Mouse (Mus musculus): Measurements from ENCODE around the gene Dnaic1. TPM values are rescaled to one million over a fixed set of nuclear protein-coding genes. Genes with fewer than 3 reads are reported as not detected.
A peak's percentile ranks its signal among the peaks of the same experiment; 100 is the strongest.

Gene Dnaic1
- polyA plus RNA-seq, 1 experiment from 2014 or later, result 0.40 TPM

DNA sequence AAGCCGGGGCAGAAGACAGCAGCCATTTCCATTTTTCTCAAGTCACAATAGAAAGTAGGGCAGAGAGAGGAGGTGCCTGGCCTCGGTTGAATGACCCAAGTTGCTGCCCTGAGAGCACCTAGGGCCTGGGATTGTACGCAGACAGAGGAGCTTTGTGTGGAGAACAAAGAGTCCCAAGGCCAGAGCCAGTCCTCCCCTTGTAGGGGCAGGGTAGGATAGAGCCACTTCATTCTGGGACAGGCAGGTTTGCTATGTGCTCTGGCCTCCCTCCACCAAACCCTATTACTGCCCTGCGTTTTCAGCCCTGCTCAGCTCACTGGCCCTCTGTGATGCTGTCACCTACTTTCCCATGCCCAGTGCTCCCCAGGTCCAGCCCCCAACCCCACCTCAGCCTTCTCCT is 78.6 kb downstream of the Dnaic1 start:
- DNase-seq (ENCODE audit: low read depth, low spot score) (no peak), ATAC-seq (no peak)
- in situ Hi-C loops (cut with MboI; ENCODE audit: low pct_unique_long_range_greater_than_20kb), result loop anchor here (5.0 kb wide), 1 partner anchor 36 kb away; no protein-coding TSS in a partner anchor
- H3K27me3 ChIP-seq, result no peaks in the 10 kb centered on the region
- CTCF ChIA-PET, result no interaction called here
- POLR2A ChIA-PET, result no interaction called here
- TF ChIP-seq CTCF (IDR thresholded peaks at IDR 0.05), result no peak

DNA sequence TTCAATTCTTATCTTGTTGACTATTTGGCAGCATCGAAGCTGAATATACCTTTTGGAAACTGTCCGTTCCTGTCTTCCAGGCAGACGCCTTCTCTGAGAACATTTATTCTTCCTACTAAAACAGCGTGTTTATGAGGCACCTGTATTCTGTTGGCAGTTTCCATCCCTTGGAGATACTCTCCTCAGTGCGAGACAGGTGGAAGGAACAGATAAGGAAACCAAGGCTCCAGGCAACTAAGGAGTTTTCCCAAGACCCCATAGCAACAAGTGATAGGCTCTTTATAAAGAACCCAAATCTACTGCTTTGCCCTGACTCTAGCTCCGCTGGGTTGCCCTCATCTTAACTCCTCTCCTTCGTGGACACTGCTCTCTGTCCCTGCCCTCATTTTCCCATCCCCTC is 79.1 kb downstream of the Dnaic1 start:
- ATAC-seq, result no peak
- no peaks in the 10 kb centered on the region for H3K27me3 ChIP-seq
- no peak for DNase-seq (ENCODE audit: low read depth, low spot score)
- TF ChIP-seq CTCF (IDR thresholded peaks at IDR 0.05), result no peak
- CTCF ChIA-PET, result interaction anchor here (0.6 to 1.8 kb wide), 4 partner anchors 96 to 180 kb away, joined by 3 to 9 read pairs (median 4); no protein-coding TSS in a partner anchor
- in situ Hi-C loops (cut with MboI; ENCODE audit: low pct_unique_long_range_greater_than_20kb), result loop anchor here (5.0 kb wide), 1 partner anchor 36 kb away; no protein-coding TSS in a partner anchor
- POLR2A ChIA-PET, result no interaction called here

DNA sequence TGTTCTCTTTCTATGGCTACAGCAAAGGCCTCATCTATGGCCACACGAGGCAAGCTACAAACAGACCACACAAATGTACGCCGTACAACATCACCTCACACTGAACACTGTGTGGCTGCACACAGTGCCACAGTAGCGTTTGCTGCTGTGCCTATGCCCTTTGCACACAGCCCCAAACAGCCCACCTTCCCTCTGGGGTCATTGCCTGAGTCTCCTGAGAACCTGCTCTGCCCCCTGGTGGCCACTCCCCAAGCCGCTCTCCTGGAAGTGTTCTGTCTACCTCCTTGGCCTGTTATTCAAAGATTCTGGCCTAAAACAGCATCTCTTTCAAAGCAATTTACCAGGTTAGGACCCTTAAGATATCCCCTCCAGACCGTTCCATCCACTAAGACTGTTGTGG is 83.7 kb downstream of the Dnaic1 start:
- H3K27me3 ChIP-seq, result no peaks in the 10 kb centered on the region
- ChIA-PET POLR2A (no interaction called here), CTCF (interaction anchor here (0.7 to 4.9 kb wide), 15 partner anchors 12 to 188 kb away, joined by 3 to 19 read pairs (median 3); no protein-coding TSS in a partner anchor)
- in situ Hi-C loops (cut with MboI; ENCODE audit: low pct_unique_long_range_greater_than_20kb), result loop anchor here (5.0 kb wide), 1 partner anchor 101 kb away; no protein-coding TSS in a partner anchor
- no peak for ATAC-seq
- TF ChIP-seq CTCF (IDR thresholded peaks at IDR 0.05), result peak; percentile 88
- no peak for DNase-seq (ENCODE audit: low read depth, low spot score)

DNA sequence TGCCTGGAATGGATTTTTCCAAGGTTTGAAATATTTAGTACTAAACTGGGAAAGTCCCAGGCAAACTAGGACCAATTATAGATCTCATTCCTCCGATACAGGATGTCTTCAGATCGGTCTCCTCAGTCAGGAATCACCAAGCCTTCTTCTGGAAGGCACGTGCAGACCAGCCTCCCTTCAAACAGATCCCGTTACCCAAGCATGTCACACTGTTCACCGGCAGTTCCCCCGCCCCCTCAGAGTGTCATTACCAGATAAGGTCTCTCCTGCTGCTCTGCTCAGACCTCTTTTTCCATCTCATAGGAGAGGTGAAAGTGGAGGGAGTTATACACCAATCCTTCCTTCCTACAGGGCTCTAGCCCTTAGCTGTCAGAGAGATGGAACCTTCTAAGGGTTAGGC is 84.2 kb downstream of the Dnaic1 start:
- no peaks in the 10 kb centered on the region for H3K27me3 ChIP-seq
- TF ChIP-seq CTCF (IDR thresholded peaks at IDR 0.05), result no peak
- POLR2A ChIA-PET, result no interaction called here
- ATAC-seq (no peak), DNase-seq (ENCODE audit: low read depth, low spot score) (no peak)
- in situ Hi-C loops (cut with MboI; ENCODE audit: low pct_unique_long_range_greater_than_20kb), result loop anchor here (5.0 kb wide), 1 partner anchor 101 kb away; no protein-coding TSS in a partner anchor
- CTCF ChIA-PET, result interaction anchor here (0.7 to 4.9 kb wide), 13 partner anchors 12 to 188 kb away, joined by 3 to 19 read pairs (median 3); no protein-coding TSS in a partner anchor

- ATAC-seq, result no peak
- in situ Hi-C loops (cut with MboI; ENCODE audit: low pct_unique_long_range_greater_than_20kb), result loop anchor here (5.0 kb wide), 1 partner anchor 102 kb away; no protein-coding TSS in a partner anchor
Measured at GRCm38 (mm10) chr4:41654217-41654616, 84.6 kb downstream of the Dnaic1 start.

GRCm38 (mm10) chr4:41655525-41655924 is 86.0 kb downstream of the Dnaic1 start:
- DNase-seq (ENCODE audit: low read depth, low spot score), result no peak
- TF ChIP-seq CTCF (IDR thresholded peaks at IDR 0.05), result no peak
- no peaks in the 10 kb centered on the region for H3K27me3 ChIP-seq
- ChIA-PET CTCF (interaction anchor here (4.9 kb wide), 1 partner anchor 104 kb away, joined by 19 read pairs; no protein-coding TSS in a partner anchor), POLR2A (no interaction called here)
- in situ Hi-C loops (cut with MboI; ENCODE audit: low pct_unique_long_range_greater_than_20kb), result loop anchor here (5.0 kb wide), 1 partner anchor 52 kb away; no protein-coding TSS in a partner anchor
- ATAC-seq, result no peak

More at GRCm38 (mm10) chr4:41654217-41654616, 84.6 kb downstream of the Dnaic1 start:
- no peak for DNase-seq (ENCODE audit: low read depth, low spot score)
- CTCF ChIA-PET, result interaction anchor here (0.7 to 4.9 kb wide), 9 partner anchors 13 to 189 kb away, joined by 3 to 19 read pairs (median 3); no protein-coding TSS in a partner anchor
- POLR2A ChIA-PET, result no interaction called here
- TF ChIP-seq CTCF (IDR thresholded peaks at IDR 0.05), result no peak
- no peaks in the 10 kb centered on the region for H3K27me3 ChIP-seq

GRCm38 (mm10) chr4:41658566-41659384 is 89.2 kb downstream of the Dnaic1 start:
- ChIA-PET CTCF (no interaction called here), POLR2A (no interaction called here)
- H3K27me3 ChIP-seq, result no peaks in the 10 kb centered on the region
- in situ Hi-C loops (cut with MboI; ENCODE audit: low pct_unique_long_range_greater_than_20kb), result loop anchor here (5.0 kb wide), 1 partner anchor 49 kb away; no protein-coding TSS in a partner anchor
- DNase-seq (ENCODE audit: low read depth, low spot score), result no peak
- no peak for TF ChIP-seq CTCF (IDR thresholded peaks at IDR 0.05)
- ATAC-seq, result no peak

DNA sequence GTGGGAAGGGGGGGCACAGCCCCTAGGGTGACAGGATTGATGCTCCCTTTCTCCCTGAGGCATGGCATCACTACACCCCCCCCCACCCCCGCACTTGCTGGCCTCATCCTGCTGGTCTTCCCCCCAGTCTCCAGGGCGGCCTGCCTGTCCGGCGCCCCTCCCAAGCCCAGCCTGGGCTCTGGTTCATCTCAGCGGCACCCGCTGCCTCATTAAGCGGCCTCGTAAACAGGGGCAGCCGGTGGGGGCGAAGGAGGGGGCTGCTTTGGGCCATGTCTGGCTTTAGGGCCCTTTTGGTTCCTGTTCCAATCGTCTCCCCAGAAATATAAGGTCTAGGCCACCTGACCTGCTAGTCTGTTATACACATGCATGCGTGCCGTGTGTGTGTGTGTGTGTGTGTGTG is 90.0 kb downstream of the Dnaic1 start:
- POLR2A ChIA-PET, result no interaction called here
- no peak for DNase-seq (ENCODE audit: low read depth, low spot score)
- no peaks in the 10 kb centered on the region for H3K27me3 ChIP-seq
- TF ChIP-seq CTCF (IDR thresholded peaks at IDR 0.05), result no peak
- no peak for ATAC-seq
- in situ Hi-C loops (cut with MboI; ENCODE audit: low pct_unique_long_range_greater_than_20kb), result loop anchor here (5.0 kb wide), 1 partner anchor 48 kb away; no protein-coding TSS in a partner anchor
- CTCF ChIA-PET, result no interaction called here

- in situ Hi-C loops (cut with MboI; ENCODE audit: low pct_unique_long_range_greater_than_20kb), result no loop called here
- no peak for TF ChIP-seq CTCF (IDR thresholded peaks at IDR 0.05)
- ATAC-seq (no peak), DNase-seq (ENCODE audit: low read depth, low spot score) (no peak)
- POLR2A ChIA-PET, result no interaction called here
- CTCF ChIA-PET, result interaction anchor here (1.0 kb wide), 1 partner anchor 138 kb away, joined by 3 read pairs; no protein-coding TSS in a partner anchor
- H3K27me3 ChIP-seq, result no peaks in the 10 kb centered on the region
Measured at GRCm38 (mm10) chr4:41660851-41661430, 91.4 kb downstream of the Dnaic1 start.

- DNase-seq (ENCODE audit: low read depth, low spot score), result no peak
- no peak for ATAC-seq
- ChIA-PET POLR2A (interaction anchor here (1.0 kb wide), 1 partner anchor 44 kb away, joined by 3 read pairs; no protein-coding TSS in a partner anchor), CTCF (no interaction called here)
- in situ Hi-C loops (cut with MboI; ENCODE audit: low pct_unique_long_range_greater_than_20kb), result no loop called here
- TF ChIP-seq CTCF (IDR thresholded peaks at IDR 0.05), result no peak
- H3K27me3 ChIP-seq, result no peaks in the 10 kb centered on the region
Measured at GRCm38 (mm10) chr4:41662723-41663122, 93.1 kb downstream of the Dnaic1 start.
